Mouse (Mus musculus): ENCODE data around the gene 3110070M22Rik. TPM values are rescaled to one million over a fixed set of nuclear protein-coding genes. Genes with fewer than 3 reads are reported as not detected.

Gene 3110070M22Rik
- polyA plus RNA-seq (2014; fragmentation: Illumina TruSeq; extraction: RNeasy Lipid Tissue Mini Kit (QIAGEN cat#74804); ENCODE audit: low replicate concordance) = 0.78 TPM

DNA sequence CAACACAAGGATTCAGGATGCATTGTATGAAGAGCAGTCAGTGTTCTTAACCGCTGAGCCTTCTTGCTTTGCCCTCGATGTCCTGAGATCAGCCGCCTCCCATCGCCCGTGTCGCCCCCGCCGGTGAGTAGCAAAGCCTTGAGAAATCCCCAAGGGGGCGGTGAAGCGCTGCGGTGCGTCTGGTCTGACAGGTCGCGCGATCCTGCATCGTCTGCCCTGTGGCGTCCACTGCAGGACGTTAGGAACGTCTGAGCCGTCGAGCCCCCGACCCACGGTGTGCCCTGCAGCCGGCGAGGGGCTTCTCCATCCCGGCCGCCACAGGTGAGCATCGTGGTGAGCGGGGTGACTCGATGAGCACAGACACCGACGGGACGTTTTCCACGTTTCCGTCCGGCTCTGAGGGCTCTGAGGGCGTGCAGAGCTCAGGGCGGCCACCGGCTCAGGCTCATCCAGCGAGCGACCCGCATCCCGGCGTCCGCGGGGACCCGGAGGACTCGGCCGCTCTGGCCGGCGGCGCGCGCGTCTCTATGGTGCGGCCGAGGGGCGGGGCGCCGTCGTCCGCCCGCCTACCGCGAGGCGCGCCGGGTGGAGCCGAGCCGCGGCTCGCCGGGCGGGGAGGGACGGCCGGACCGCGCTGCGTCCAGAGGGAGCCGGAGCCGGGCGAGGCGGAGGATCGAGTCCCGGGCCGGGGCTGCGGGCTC, at the start of gene 3110070M22Rik, which contains the start of gene Tmem267:
Gene 3110070M22Rik (minus strand): TSS at position 504 of the 701 bp plus-strand sequence.
Gene Tmem267 (plus strand): TSS at position 160 of the 701 bp plus-strand sequence.

GRCm38 (mm10) chr13:119462596-119463560, 25.3 kb downstream of the 3110070M22Rik start, which contains the start of gene 4833420G17Rik:
4833420G17Rik (plus strand) TSS chr13:119462768.

Other genes with a start within 250 kb of the 3110070M22Rik start
- 254 TPM for gene Paip1, start 59.8 kb downstream of the 3110070M22Rik start, polyA plus RNA-seq (2014; fragmentation: Illumina TruSeq; extraction: RNeasy Lipid Tissue Mini Kit (QIAGEN cat#74804); ENCODE audit: low replicate concordance)
- 76.1 TPM for gene 4833420G17Rik, start 25.6 kb downstream of the 3110070M22Rik start, polyA plus RNA-seq (2014; fragmentation: Illumina TruSeq; extraction: RNeasy Lipid Tissue Mini Kit (QIAGEN cat#74804); ENCODE audit: low replicate concordance)
- gene Tmem267, start 344 bp downstream of the 3110070M22Rik start, polyA plus RNA-seq (2014; fragmentation: Illumina TruSeq; extraction: RNeasy Lipid Tissue Mini Kit (QIAGEN cat#74804); ENCODE audit: low replicate concordance) = 15.0 TPM
- 48.1 TPM for gene Ccl28, start 135.4 kb upstream of the 3110070M22Rik start, polyA plus RNA-seq (2014; fragmentation: Illumina TruSeq; extraction: RNeasy Lipid Tissue Mini Kit (QIAGEN cat#74804); ENCODE audit: low replicate concordance)
- gene Hmgcs1, start 202.0 kb upstream of the 3110070M22Rik start, polyA plus RNA-seq (2014; fragmentation: Illumina TruSeq; extraction: RNeasy Lipid Tissue Mini Kit (QIAGEN cat#74804); ENCODE audit: low replicate concordance) = 154 TPM

All from small intestine, adult 10 weeks (tissue).